Mouse (Mus musculus) myocyte (in vitro differentiated cells): ENCODE data around the gene Katnal1. TPM values are rescaled to one million over a fixed set of nuclear protein-coding genes. Genes with fewer than 3 reads are reported as not detected.

Experiments used
- H3K27me3 ChIP-seq: one replicate; pipeline ENCODE4 v1.6.1; 2011; ENCODE audit not compliant: control insufficient read depth, insufficient read depth, insufficient read length
- H3K36me3 ChIP-seq: one replicate; pipeline ENCODE4 v1.6.1; 2011; ENCODE audit not compliant: control insufficient read depth, insufficient read depth
- H3K4me2 ChIP-seq: one replicate; pipeline ENCODE4 v1.6.1; 2011; ENCODE audit warnings: low read depth, control low read depth
- H3K4me3 ChIP-seq: one replicate; pipeline ENCODE4 v1.5.1; 2011; ENCODE audit warnings: mild to moderate bottlenecking, control low read depth, moderate library complexity
- H3K79me2 ChIP-seq: one replicate; pipeline ENCODE4 v1.6.1; 2011; ENCODE audit not compliant: control insufficient read depth, insufficient read depth
- H3ac ChIP-seq: one replicate; pipeline ENCODE4 v1.6.1; 2011; ENCODE audit not compliant: control insufficient read depth, insufficient read length
- CEBPB ChIP-seq: IDR thresholded peaks from 2 replicates; pipeline ENCODE4 v1.6.1; 2011; ENCODE audit warnings: mild to moderate bottlenecking, moderate library complexity; ENCODE audit not compliant: poor library complexity, insufficient read depth, severe bottlenecking
- E2F4 ChIP-seq: IDR thresholded peaks from one replicate; pipeline ENCODE4 v1.6.1; 2011; ENCODE audit warnings: mild to moderate bottlenecking, control low read depth, moderate library complexity; ENCODE audit not compliant: insufficient read depth
- MAX ChIP-seq: IDR thresholded peaks from one replicate; pipeline ENCODE4 v1.6.1; 2011; ENCODE audit warnings: low read depth, mild to moderate bottlenecking, control low read depth
- MYOD1 ChIP-seq, 3 experiments: IDR thresholded peaks; one replicate each; pipeline ENCODE4 v1.6.1; 2011; ENCODE audit warnings: control low read depth in 2 of 3, low read depth in 2 of 3, mild to moderate bottlenecking in 2 of 3, moderate library complexity in 1 of 3; ENCODE audit not compliant: insufficient read length in 2 of 3, control insufficient read depth in 1 of 3
- MYOG ChIP-seq, 3 experiments: IDR thresholded peaks; one replicate each; pipeline ENCODE4 v1.6.1; 2011; ENCODE audit warnings: control low read depth in 2 of 3, low read depth in 2 of 3, mild to moderate bottlenecking in 2 of 3; ENCODE audit not compliant: insufficient read length in 2 of 3, control insufficient read depth in 1 of 3, insufficient read depth in 1 of 3
- POLR2A ChIP-seq: IDR thresholded peaks from one replicate; pipeline ENCODE4 v1.6.1; 2011; ENCODE audit warnings: low read depth, mild to moderate bottlenecking, control low read depth, moderate library complexity; ENCODE audit not compliant: insufficient read length
- POLR2AphosphoS2 ChIP-seq: IDR thresholded peaks from one replicate; pipeline ENCODE4 v1.6.1; 2011; ENCODE audit warnings: low read depth, control low read depth; ENCODE audit not compliant: insufficient read length
- REST ChIP-seq: IDR thresholded peaks from one replicate; pipeline ENCODE4 v1.6.1; 2011; ENCODE audit warnings: mild to moderate bottlenecking, control low read depth, moderate library complexity; ENCODE audit not compliant: insufficient read depth, insufficient read length
- SRF ChIP-seq: IDR thresholded peaks from one replicate; pipeline ENCODE4 v1.6.1; 2011; ENCODE audit warnings: low read depth; ENCODE audit not compliant: control insufficient read depth, insufficient read length
- TCF12 ChIP-seq: IDR thresholded peaks from one replicate; pipeline ENCODE4 v1.6.1; 2011; ENCODE audit warnings: mild to moderate bottlenecking, control low read depth; ENCODE audit not compliant: poor library complexity, insufficient read depth, severe bottlenecking
- TCF3 ChIP-seq: IDR thresholded peaks from one replicate; pipeline ENCODE4 v1.6.1; 2011; ENCODE audit warnings: low read depth, control low read depth; ENCODE audit not compliant: insufficient read length
- USF1 ChIP-seq: IDR thresholded peaks from one replicate; pipeline ENCODE4 v1.6.1; 2011; ENCODE audit warnings: low read depth, mild to moderate bottlenecking, control low read depth, moderate library complexity
- polyA plus RNA-seq: library from polyadenylated mRNA; unstranded; fragments of >200 nt; fragmentation: generic; extraction: Trizol; gene quantifications from one replicate; pipeline ENCODE4 v1.2.1, GENCODE M21; 2012; ENCODE audit warnings: missing spikeins

The Katnal1 gene
- polyA plus RNA-seq, 1 experiment, result 7.6 TPM

- Histone ChIP-seq H3ac (no peak overlapping the region), H3K27me3 (no peaks in the 10 kb centered on the region), H3K4me3 (no peak overlapping the region), H3K36me3 (no peaks in the 10 kb centered on the region), H3K79me2 (no peaks in the 10 kb centered on the region), H3K4me2 (no peak overlapping the region)
- TF ChIP-seq POLR2A (no peak), CEBPB (no peak), POLR2AphosphoS2 (no peak), USF1 (no peak), MYOD1 (IDR thresholded peaks at IDR 0.05; ENCODE audit: control insufficient read depth in 1 of 3, insufficient read length in 2 of 3, low read depth in 2 of 3) (no peak), MAX (no peak), TCF3 (no peak), MYOG (IDR thresholded peaks at IDR 0.05; ENCODE audit: control insufficient read depth in 1 of 3, insufficient read depth in 1 of 3, insufficient read length in 2 of 3, low read depth in 2 of 3) (no peak), REST (no peak), TCF12 (no peak), SRF (no peak), E2F4 (no peak)
These were observed 44.0 kb upstream of the Katnal1 start for GRCm38 (mm10) chr5:148973019-148973668.

- TF ChIP-seq E2F4 (no peak), TCF3 (no peak), TCF12 (no peak), SRF (no peak), MAX (no peak), CEBPB (no peak), REST (no peak), USF1 (no peak), MYOG (IDR thresholded peaks at IDR 0.05; ENCODE audit: control insufficient read depth in 1 of 3, insufficient read depth in 1 of 3, insufficient read length in 2 of 3, low read depth in 2 of 3) (no peak), POLR2A (no peak), MYOD1 (IDR thresholded peaks at IDR 0.05; ENCODE audit: control insufficient read depth in 1 of 3, insufficient read length in 2 of 3, low read depth in 2 of 3) (no peak), POLR2AphosphoS2 (no peak)
- Histone ChIP-seq H3ac (no peak overlapping the region), H3K36me3 (no peaks in the 10 kb centered on the region), H3K4me2 (no peak overlapping the region), H3K4me3 (no peak overlapping the region), H3K27me3 (no peaks in the 10 kb centered on the region), H3K79me2 (no peaks in the 10 kb centered on the region)
These were observed 43.0 kb upstream of the Katnal1 start for GRCm38 (mm10) chr5:148972167-148972566.

- no peak overlapping the region for H3K4me3 ChIP-seq
- H3K79me2 ChIP-seq, result no peaks in the 10 kb centered on the region
- no peaks in the 10 kb centered on the region for H3K27me3 ChIP-seq
- TF ChIP-seq USF1, result no peak
- TF ChIP-seq MYOG (IDR thresholded peaks at IDR 0.05; ENCODE audit: control insufficient read depth in 1 of 3, insufficient read depth in 1 of 3, insufficient read length in 2 of 3, low read depth in 2 of 3), result no peak
- TF ChIP-seq CEBPB, result no peak
- TF ChIP-seq SRF, result no peak
- TF ChIP-seq REST, result no peak
- TF ChIP-seq TCF12, result no peak
- no peak for TF ChIP-seq POLR2A
- TF ChIP-seq MYOD1 (IDR thresholded peaks at IDR 0.05; ENCODE audit: control insufficient read depth in 1 of 3, insufficient read length in 2 of 3, low read depth in 2 of 3), result no peak
- no peak for TF ChIP-seq POLR2AphosphoS2
- no peak for TF ChIP-seq TCF3
- no peak for TF ChIP-seq MAX
- no peak for TF ChIP-seq E2F4
- H3K36me3 ChIP-seq, result no peaks in the 10 kb centered on the region
- H3K4me2 ChIP-seq, result no peak overlapping the region
- H3ac ChIP-seq, result no peak overlapping the region
These were observed 40.5 kb upstream of the Katnal1 start for GRCm38 (mm10) chr5:148969648-148970047.

- Histone ChIP-seq H3K36me3 (no peaks in the 10 kb centered on the region), H3K27me3 (no peaks in the 10 kb centered on the region), H3K79me2 (no peaks in the 10 kb centered on the region), H3K4me2 (no peak overlapping the region), H3K4me3 (no peak overlapping the region), H3ac (no peak overlapping the region)
- no peak for TF ChIP-seq MYOD1 (IDR thresholded peaks at IDR 0.05; ENCODE audit: control insufficient read depth in 1 of 3, insufficient read length in 2 of 3, low read depth in 2 of 3)
- no peak for TF ChIP-seq TCF3
- no peak for TF ChIP-seq SRF
- TF ChIP-seq MYOG (IDR thresholded peaks at IDR 0.05; ENCODE audit: control insufficient read depth in 1 of 3, insufficient read depth in 1 of 3, insufficient read length in 2 of 3, low read depth in 2 of 3), result no peak
- TF ChIP-seq POLR2A, result no peak
- no peak for TF ChIP-seq E2F4
- TF ChIP-seq TCF12, result no peak
- TF ChIP-seq REST, result no peak
- no peak for TF ChIP-seq USF1
- TF ChIP-seq MAX, result no peak
- no peak for TF ChIP-seq CEBPB
- TF ChIP-seq POLR2AphosphoS2, result no peak
These were observed 39.9 kb upstream of the Katnal1 start for GRCm38 (mm10) chr5:148968958-148969576.

GRCm38 (mm10) chr5:148968179-148968578, 39.1 kb upstream of the Katnal1 start:
- no peak for TF ChIP-seq TCF12
- Histone ChIP-seq H3K4me3 (no peak overlapping the region), H3K79me2 (no peaks in the 10 kb centered on the region), H3K4me2 (no peak overlapping the region), H3K36me3 (no peaks in the 10 kb centered on the region), H3K27me3 (no peaks in the 10 kb centered on the region), H3ac (no peak overlapping the region)
